Mouse (Mus musculus) lung, postnatal 0 days (tissue): Measurements from ENCODE around the gene Enox1.

Experiments
- CTCF ChIP-seq: IDR thresholded peaks from 2 replicates; pipeline ENCODE4 v1.5.1; 2016; ENCODE audit warnings: antibody characterized with exemption, mild to moderate bottlenecking
- EP300 ChIP-seq: IDR thresholded peaks from 2 replicates; pipeline ENCODE4 v1.6.1; 2016; ENCODE audit warnings: antibody characterized with exemption, mild to moderate bottlenecking, control low read depth

DNA sequence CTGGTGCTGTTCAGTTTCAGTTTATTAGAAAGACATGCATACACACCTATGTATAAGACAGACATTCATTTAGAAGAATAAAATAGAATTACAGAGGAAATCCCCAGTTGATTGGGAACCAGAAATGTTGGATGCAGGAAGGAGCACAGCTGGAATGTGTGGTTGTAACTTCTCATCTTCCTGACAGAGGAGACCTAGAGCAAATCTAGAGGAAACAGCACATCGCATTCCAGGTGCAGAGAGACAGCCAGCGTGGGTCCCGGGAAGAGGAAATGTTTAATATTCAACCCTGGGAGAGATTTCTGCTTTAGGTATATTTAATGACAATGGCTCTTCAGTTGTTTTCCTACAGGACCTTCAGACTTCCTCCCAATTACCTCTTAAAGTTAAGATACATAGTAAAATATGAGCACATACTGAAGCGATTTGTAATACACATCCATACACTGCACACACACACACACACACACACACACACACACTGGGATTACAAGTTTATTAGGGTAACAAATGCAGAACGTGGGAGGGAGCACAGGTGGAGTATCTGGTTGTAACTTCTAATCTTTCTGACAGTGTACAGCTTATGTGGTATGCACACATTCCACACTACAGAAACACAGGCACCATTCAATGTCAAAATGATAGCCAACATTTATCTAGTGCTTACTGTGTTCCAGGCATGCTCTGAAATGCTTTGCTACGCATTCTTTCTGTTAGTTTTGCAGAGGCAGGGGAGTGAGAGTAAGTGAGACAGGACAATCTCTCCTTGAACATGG lies 405.4 kb downstream of the Enox1 start:
- no peak for TF ChIP-seq CTCF
- TF ChIP-seq EP300, result no peak
